Mouse (Mus musculus): Measurements from ENCODE around the gene Lsr.

DNA sequence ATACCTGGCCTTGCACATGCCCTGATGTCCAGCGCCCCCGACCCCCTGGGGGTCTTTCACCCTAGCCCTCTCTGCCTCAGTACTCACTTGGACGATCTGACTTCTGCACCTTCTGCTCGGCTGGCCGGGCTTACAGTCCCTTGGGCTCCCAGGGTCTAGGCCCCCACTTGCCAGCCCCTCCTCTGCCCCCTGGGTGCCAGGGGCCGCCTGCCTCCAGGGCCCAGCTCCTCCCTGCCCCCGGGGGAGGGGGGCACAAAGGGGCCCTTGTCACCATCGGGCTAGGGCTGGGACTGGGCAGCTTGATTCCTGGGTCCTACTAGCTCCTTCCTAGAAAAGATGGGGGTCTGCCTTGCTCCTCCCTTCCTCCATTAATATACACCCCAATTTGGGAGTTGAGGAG is 58.5 kb downstream of the Lsr start, which contains the start of gene Mag:
- no peak for TF ChIP-seq CTCF (IDR thresholded peaks at IDR 0.05; ENCODE audit: extremely low read depth, insufficient read depth, low read length)
- TF ChIP-seq POLR2A (IDR thresholded peaks at IDR 0.05; ENCODE audit: extremely low read depth, insufficient read depth, low read length) = no peak; the same call in 1 of the 2 replicates

Measured in cortical plate, adult 2 months (tissue).